Mouse (Mus musculus): Measurements from ENCODE around the gene Cdk5r1. TPM values are rescaled to one million over a fixed set of nuclear protein-coding genes. Genes with fewer than 3 reads are reported as not detected.

Cdk5r1 gene
- polyA plus RNA-seq, 3 experiments from 2014 or later: 0.78 to 1.3 (median 1.3) TPM

Other genes with a start within 250 kb of the Cdk5r1 start
- under 1 TPM; 0.40 to 0.78 (median 0.44) TPM for gene Rhbdl3, start 176.1 kb upstream of the Cdk5r1 start, polyA plus RNA-seq (2017; shearing (Covaris generic))
- 10 to 100 TPM; 13.5 to 15.2 (median 13.6) TPM for gene 5730455P16Rik, start 99.0 kb upstream of the Cdk5r1 start, polyA plus RNA-seq (2017; shearing (Covaris generic))
- gene Zfp207, start 93.7 kb upstream of the Cdk5r1 start, polyA plus RNA-seq (2017; shearing (Covaris generic)): 100 to 1,000 TPM; 288 to 361 (median 313) TPM
- 100 to 1,000 TPM; 287 to 345 (median 294) TPM for gene Psmd11, start 48.4 kb upstream of the Cdk5r1 start, polyA plus RNA-seq (2017; shearing (Covaris generic))

Data from inflammation-experienced regulatory T-cells, adult 6 months (primary cell).